Mouse (Mus musculus) E14TG2a.4 (cell line): ENCODE measurements at regions not wholly inside any gene's neighbourhood (a gene's known extent, or its start where the extent isn't known, plus 50 kb on each side); places are given as distances from the start of the nearest gene placed in this dataset.

Experiments used
- CTCF ChIP-seq: conservative IDR thresholded peaks from 2 replicates; pipeline ENCODE4 v1.5.1; 2014; ENCODE audit warnings: low read length
- NANOG ChIP-seq: IDR thresholded peaks from 2 replicates; pipeline ENCODE4 v1.6.1; 2014; ENCODE audit warnings: borderline replicate concordance, low read length, mixed read lengths

DNA sequence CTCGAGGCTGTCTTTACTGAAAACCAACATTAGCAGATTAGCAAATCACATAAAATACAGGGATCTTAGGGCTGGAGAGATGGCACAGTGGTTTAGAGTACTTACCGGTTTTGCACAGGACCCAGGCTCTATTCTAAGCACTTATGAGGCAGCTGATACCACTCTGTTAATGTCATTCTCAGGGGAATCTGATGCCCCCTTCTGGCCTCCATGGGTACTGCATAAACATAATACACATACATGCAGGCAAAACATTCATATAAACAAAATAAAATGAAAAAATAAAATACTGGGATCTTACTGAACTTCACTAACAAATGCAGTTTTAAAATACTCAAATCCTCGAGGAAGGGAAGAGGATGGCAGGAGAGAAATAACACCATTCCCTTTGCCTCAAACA lies 164.3 kb upstream of the Supt20 start:
- TF ChIP-seq CTCF = peak; percentile 59
- no peak for TF ChIP-seq NANOG
